Mouse (Mus musculus): ENCODE measurements around the gene Mtap. TPM values are rescaled to one million over a fixed set of nuclear protein-coding genes. Genes with fewer than 3 reads are reported as not detected.

The Mtap gene
- polyA plus RNA-seq, 1 experiment from 2014 or later, result 24.0 TPM

DNA sequence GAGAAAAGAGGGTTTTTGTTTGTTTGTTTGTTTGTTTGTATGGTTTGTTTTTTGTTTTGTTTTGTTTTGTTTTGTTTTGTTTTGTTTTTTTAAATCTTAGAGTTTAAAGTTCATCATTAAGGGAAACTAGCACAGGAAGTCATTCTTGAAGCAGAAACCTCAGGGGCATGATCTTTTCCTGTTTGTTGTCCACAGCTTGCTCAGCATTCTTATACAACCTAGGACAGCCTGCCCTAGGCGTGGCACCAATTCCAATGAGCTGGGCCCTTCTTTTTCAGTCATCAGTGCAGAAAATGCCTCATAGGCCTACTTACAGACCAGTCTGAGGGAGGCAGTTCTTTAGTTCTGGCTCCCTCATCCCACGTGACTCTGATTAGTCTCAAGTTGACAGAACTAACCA lies 30.4 kb upstream of the Mtap start:
- Histone ChIP-seq H3K9ac (replicated peaks; ENCODE audit: low read depth, low read length) (no peak overlapping the region), H3K27me3 (ENCODE audit: control insufficient read depth, insufficient read depth, low read length) (no peaks in the 10 kb centered on the region), H3K27ac (ENCODE audit: low read depth, low read length) (no peak overlapping the region), H3K36me3 (ENCODE audit: control insufficient read depth, insufficient read depth, low read length) (no peaks in the 10 kb centered on the region), H3K4me1 (ENCODE audit: control insufficient read depth, insufficient read depth, low read length) (no peaks in the 10 kb centered on the region), H3K9me3 (ENCODE audit: control insufficient read depth, low read length) (no peaks in the 10 kb centered on the region), H3K4me3 (ENCODE audit: low read depth, low read length) (no peak overlapping the region), H3K4me2 (ENCODE audit: low read depth, low read length) (no peak overlapping the region)
- WGBS, result 74% methylated on average over 2 of the region's 2 CpGs
- no peak for ATAC-seq (ENCODE audit: low read depth)

- WGBS, result 93% methylated on average over 11 of the region's 11 CpGs
- H3K36me3 ChIP-seq (ENCODE audit: control insufficient read depth, insufficient read depth, low read length), result no peaks in the 10 kb centered on the region
- H3K9ac ChIP-seq (replicated peaks; ENCODE audit: low read depth, low read length), result no peak overlapping the region
- H3K9me3 ChIP-seq (ENCODE audit: control insufficient read depth, low read length), result no peaks in the 10 kb centered on the region
- H3K4me2 ChIP-seq (ENCODE audit: low read depth, low read length), result no peak overlapping the region
- H3K27ac ChIP-seq (ENCODE audit: low read depth, low read length), result no peak overlapping the region
- H3K4me1 ChIP-seq (ENCODE audit: control insufficient read depth, insufficient read depth, low read length), result no peaks in the 10 kb centered on the region
- no peak overlapping the region for H3K4me3 ChIP-seq (ENCODE audit: low read depth, low read length)
- no peaks in the 10 kb centered on the region for H3K27me3 ChIP-seq (ENCODE audit: control insufficient read depth, insufficient read depth, low read length)
- no peak for ATAC-seq (ENCODE audit: low read depth)
These were observed 24.7 kb upstream of the Mtap start for GRCm38 (mm10) chr4:89112168-89112710.

DNA sequence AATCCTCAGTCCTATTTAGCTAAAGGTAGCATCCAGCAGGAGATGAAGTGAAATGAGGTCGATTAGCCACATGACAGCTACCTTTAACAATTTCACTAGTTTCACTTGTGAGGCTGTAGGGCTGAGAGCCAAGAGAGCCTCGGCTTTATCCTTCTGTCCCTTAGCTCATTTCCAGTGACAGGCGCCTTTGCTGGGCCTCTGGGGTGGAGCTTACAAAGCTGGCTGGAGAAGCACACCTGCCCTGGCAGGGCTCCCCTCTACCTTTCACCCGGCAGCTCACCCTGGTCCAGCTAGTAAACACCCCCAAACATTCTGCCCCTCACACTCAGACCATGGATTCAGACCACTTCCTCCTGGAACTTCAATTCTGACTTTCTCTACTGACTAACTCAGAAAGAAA lies 24.1 kb upstream of the Mtap start:
- Histone ChIP-seq H3K9me3 (ENCODE audit: control insufficient read depth, low read length) (no peaks in the 10 kb centered on the region), H3K4me1 (ENCODE audit: control insufficient read depth, insufficient read depth, low read length) (no peaks in the 10 kb centered on the region), H3K36me3 (ENCODE audit: control insufficient read depth, insufficient read depth, low read length) (no peaks in the 10 kb centered on the region), H3K9ac (replicated peaks; ENCODE audit: low read depth, low read length) (no peak overlapping the region), H3K27me3 (ENCODE audit: control insufficient read depth, insufficient read depth, low read length) (no peaks in the 10 kb centered on the region), H3K4me2 (ENCODE audit: low read depth, low read length) (no peak overlapping the region), H3K4me3 (ENCODE audit: low read depth, low read length) (no peak overlapping the region), H3K27ac (ENCODE audit: low read depth, low read length) (no peak overlapping the region)
- ATAC-seq (ENCODE audit: low read depth), result no peak
- WGBS, result 66% methylated on average over 4 of the region's 4 CpGs

GRCm38 (mm10) chr4:89116006-89116405 lies 20.9 kb upstream of the Mtap start:
- 91% methylated on average over 2 of the region's 2 CpGs for WGBS
- no peaks in the 10 kb centered on the region for H3K27me3 ChIP-seq (ENCODE audit: control insufficient read depth, insufficient read depth, low read length)
- H3K36me3 ChIP-seq (ENCODE audit: control insufficient read depth, insufficient read depth, low read length), result no peaks in the 10 kb centered on the region
- no peak for ATAC-seq (ENCODE audit: low read depth)
- H3K4me2 ChIP-seq (ENCODE audit: low read depth, low read length), result no peak overlapping the region
- no peaks in the 10 kb centered on the region for H3K9me3 ChIP-seq (ENCODE audit: control insufficient read depth, low read length)
- H3K4me3 ChIP-seq (ENCODE audit: low read depth, low read length), result no peak overlapping the region
- H3K4me1 ChIP-seq (ENCODE audit: control insufficient read depth, insufficient read depth, low read length), result no peaks in the 10 kb centered on the region
- H3K9ac ChIP-seq (replicated peaks; ENCODE audit: low read depth, low read length), result no peak overlapping the region
- H3K27ac ChIP-seq (ENCODE audit: low read depth, low read length), result no peak overlapping the region

DNA sequence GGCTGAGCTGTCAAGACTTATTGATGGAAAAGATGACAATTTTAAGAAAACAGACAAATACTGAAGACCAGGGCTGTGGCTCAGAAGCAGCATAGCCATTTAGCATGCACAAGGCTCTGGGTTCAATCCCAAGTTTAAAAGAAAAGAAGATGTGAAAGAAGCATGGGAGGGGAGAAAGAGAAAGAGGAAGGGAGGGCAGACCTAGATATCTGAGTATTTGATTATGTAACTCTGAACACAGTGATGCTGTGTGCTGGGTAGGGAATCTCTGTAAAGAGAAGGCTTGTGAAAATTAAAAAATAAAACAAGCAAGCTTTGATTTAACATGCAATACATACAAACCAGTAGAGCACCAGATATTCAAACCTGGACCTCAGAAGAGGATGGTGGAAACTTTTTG lies 17.0 kb upstream of the Mtap start:
- no peaks in the 10 kb centered on the region for H3K27me3 ChIP-seq (ENCODE audit: control insufficient read depth, insufficient read depth, low read length)
- no peak overlapping the region for H3K9ac ChIP-seq (replicated peaks; ENCODE audit: low read depth, low read length)
- no peak overlapping the region for H3K4me2 ChIP-seq (ENCODE audit: low read depth, low read length)
- no peak for ATAC-seq (ENCODE audit: low read depth)
- no peak overlapping the region for H3K4me3 ChIP-seq (ENCODE audit: low read depth, low read length)
- no peaks in the 10 kb centered on the region for H3K4me1 ChIP-seq (ENCODE audit: control insufficient read depth, insufficient read depth, low read length)
- no peak overlapping the region for H3K27ac ChIP-seq (ENCODE audit: low read depth, low read length)
- H3K36me3 ChIP-seq (ENCODE audit: control insufficient read depth, insufficient read depth, low read length), result no peaks in the 10 kb centered on the region
- no peaks in the 10 kb centered on the region for H3K9me3 ChIP-seq (ENCODE audit: control insufficient read depth, low read length)

- Histone ChIP-seq H3K27me3 (ENCODE audit: control insufficient read depth, insufficient read depth, low read length) (no peaks in the 10 kb centered on the region), H3K4me1 (ENCODE audit: control insufficient read depth, insufficient read depth, low read length) (no peaks in the 10 kb centered on the region), H3K4me2 (ENCODE audit: low read depth, low read length) (no peak overlapping the region), H3K9me3 (ENCODE audit: control insufficient read depth, low read length) (no peaks in the 10 kb centered on the region), H3K9ac (replicated peaks; ENCODE audit: low read depth, low read length) (no peak overlapping the region), H3K4me3 (ENCODE audit: low read depth, low read length) (no peak overlapping the region), H3K27ac (ENCODE audit: low read depth, low read length) (no peak overlapping the region), H3K36me3 (ENCODE audit: control insufficient read depth, insufficient read depth, low read length) (no peaks in the 10 kb centered on the region)
- 95% methylated on average over 5 of the region's 5 CpGs for WGBS
- ATAC-seq (ENCODE audit: low read depth), result no peak
These were observed 16.6 kb upstream of the Mtap start for GRCm38 (mm10) chr4:89120353-89120752.

DNA sequence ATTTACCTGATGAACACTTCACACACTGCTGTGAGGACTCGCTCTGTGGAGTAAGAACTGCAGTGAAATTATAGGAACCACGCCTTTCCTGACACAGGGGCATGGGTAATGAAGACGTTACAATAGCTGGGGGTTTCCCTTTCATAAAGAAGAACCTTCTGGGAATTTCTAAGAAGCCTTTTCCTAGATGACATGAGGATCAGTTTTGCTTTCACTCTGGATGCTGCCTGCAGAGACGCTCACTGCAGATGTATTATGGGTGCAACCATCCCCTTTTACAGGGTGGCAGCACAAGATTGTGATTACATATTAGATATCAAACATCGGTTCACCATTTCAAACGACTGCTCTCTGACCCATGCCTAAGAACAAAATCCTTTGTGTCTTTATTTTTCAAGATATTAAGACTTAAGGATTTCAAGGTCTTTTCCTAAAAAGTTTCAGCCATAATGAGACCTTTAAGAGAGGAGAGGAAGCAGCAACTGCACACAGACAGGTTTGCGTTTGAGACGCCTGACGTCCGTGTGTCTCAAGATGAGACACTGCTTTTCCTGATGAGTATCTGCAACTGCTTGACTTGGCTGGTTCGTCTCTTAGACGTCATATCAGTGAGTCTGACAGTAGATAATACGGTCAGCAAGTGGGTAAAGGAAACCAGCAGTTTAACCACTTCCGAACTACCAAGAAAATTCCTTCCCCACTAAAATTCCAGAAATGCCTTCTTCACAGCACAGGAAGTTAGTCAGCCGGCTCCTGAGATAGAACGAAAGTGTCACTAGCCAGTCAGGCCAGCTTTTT lies 13.3 kb upstream of the Mtap start:
- no peaks in the 10 kb centered on the region for H3K9me3 ChIP-seq (ENCODE audit: control insufficient read depth, low read length)
- WGBS, result 85% methylated on average over 16 of the region's 16 CpGs
- no peak overlapping the region for H3K9ac ChIP-seq (replicated peaks; ENCODE audit: low read depth, low read length)
- H3K27ac ChIP-seq (ENCODE audit: low read depth, low read length), result no peak overlapping the region
- no peaks in the 10 kb centered on the region for H3K4me1 ChIP-seq (ENCODE audit: control insufficient read depth, insufficient read depth, low read length)
- no peak for ATAC-seq (ENCODE audit: low read depth)
- H3K27me3 ChIP-seq (ENCODE audit: control insufficient read depth, insufficient read depth, low read length), result no peaks in the 10 kb centered on the region
- H3K4me2 ChIP-seq (ENCODE audit: low read depth, low read length), result no peak overlapping the region
- H3K4me3 ChIP-seq (ENCODE audit: low read depth, low read length), result no peak overlapping the region
- no peaks in the 10 kb centered on the region for H3K36me3 ChIP-seq (ENCODE audit: control insufficient read depth, insufficient read depth, low read length)

DNA sequence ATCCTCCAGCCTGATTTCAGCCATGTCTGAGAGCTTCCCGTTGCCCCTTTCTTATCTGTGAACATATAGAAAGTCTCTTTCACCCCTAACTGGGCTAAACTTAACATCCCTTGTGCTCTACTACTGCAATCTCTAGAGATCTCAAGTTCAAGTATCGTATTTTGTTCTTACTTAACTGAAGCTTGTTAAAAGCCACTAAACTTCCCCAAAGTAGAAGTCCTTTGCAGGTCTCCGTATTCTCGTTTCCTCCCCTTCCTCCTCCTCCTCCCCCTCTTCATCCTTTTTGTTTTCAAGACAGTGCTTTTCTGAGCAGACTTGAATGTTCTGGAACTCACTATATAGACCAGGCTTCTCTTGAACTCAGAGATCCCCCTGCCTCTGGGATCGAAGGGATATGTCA lies 9.2 kb upstream of the Mtap start:
- no peak overlapping the region for H3K9ac ChIP-seq (replicated peaks; ENCODE audit: low read depth, low read length)
- no peak overlapping the region for H3K27ac ChIP-seq (ENCODE audit: low read depth, low read length)
- no peaks in the 10 kb centered on the region for H3K36me3 ChIP-seq (ENCODE audit: control insufficient read depth, insufficient read depth, low read length)
- H3K27me3 ChIP-seq (ENCODE audit: control insufficient read depth, insufficient read depth, low read length), result no peaks in the 10 kb centered on the region
- 51% methylated on average over 5 of the region's 5 CpGs for WGBS
- no peak overlapping the region for H3K4me3 ChIP-seq (ENCODE audit: low read depth, low read length)
- H3K9me3 ChIP-seq (ENCODE audit: control insufficient read depth, low read length), result no peaks in the 10 kb centered on the region
- H3K4me1 ChIP-seq (ENCODE audit: control insufficient read depth, insufficient read depth, low read length), result no peaks in the 10 kb centered on the region
- H3K4me2 ChIP-seq (ENCODE audit: low read depth, low read length), result no peak overlapping the region
- ATAC-seq (ENCODE audit: low read depth), result no peak

DNA sequence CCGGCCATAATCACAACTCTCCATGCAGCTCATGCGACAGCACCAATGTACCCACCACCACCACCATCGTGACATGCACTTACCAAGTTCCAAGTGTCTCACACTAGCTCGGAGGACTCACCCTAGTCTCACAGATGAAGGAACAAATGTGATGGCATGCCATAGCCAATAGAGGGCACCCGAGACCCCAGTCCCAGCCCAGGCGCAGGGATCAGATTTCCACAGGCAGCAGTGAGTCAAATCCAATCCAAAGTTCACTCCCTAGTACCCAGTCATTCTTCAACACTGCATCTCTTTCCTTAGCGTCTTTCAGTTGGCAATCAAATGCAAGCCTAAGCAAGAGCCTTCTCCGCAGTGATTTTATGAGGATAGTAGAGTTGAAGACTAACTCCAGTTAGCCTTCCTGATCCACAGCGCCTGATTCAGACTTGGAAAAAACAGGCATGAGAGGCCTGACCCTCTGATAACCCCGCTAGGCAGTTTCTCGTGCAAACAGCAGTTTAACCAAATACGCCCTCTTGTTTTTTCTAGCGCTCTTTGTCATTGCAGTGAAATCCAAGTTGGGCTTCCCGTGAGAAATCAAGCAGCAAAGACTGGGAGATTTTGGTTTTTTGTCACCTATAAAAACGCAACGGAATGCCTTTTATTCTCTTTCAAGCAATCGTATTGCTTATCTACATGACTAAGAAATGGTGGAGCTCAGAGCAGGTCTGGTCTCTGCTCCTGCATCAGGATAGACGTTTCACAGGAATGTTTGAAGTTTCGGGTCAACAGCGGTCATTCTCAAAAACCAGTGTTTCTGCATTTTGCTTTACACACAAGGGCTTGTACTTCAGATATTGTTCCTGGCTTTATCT lies 8.6 kb upstream of the Mtap start:
- 30% methylated on average over 20 of the region's 20 CpGs for WGBS
- no peak overlapping the region for H3K27ac ChIP-seq (ENCODE audit: low read depth, low read length)
- no peaks in the 10 kb centered on the region for H3K27me3 ChIP-seq (ENCODE audit: control insufficient read depth, insufficient read depth, low read length)
- H3K36me3 ChIP-seq (ENCODE audit: control insufficient read depth, insufficient read depth, low read length), result no peaks in the 10 kb centered on the region
- H3K4me2 ChIP-seq (ENCODE audit: low read depth, low read length), result no peak overlapping the region
- H3K4me1 ChIP-seq (ENCODE audit: control insufficient read depth, insufficient read depth, low read length), result no peaks in the 10 kb centered on the region
- no peaks in the 10 kb centered on the region for H3K9me3 ChIP-seq (ENCODE audit: control insufficient read depth, low read length)
- no peak overlapping the region for H3K4me3 ChIP-seq (ENCODE audit: low read depth, low read length)
- no peak for ATAC-seq (ENCODE audit: low read depth)
- H3K9ac ChIP-seq (replicated peaks; ENCODE audit: low read depth, low read length), result no peak overlapping the region
